8 mouse cellular contexts compared by ENCODE assay signal in the genomic region with DNA sequence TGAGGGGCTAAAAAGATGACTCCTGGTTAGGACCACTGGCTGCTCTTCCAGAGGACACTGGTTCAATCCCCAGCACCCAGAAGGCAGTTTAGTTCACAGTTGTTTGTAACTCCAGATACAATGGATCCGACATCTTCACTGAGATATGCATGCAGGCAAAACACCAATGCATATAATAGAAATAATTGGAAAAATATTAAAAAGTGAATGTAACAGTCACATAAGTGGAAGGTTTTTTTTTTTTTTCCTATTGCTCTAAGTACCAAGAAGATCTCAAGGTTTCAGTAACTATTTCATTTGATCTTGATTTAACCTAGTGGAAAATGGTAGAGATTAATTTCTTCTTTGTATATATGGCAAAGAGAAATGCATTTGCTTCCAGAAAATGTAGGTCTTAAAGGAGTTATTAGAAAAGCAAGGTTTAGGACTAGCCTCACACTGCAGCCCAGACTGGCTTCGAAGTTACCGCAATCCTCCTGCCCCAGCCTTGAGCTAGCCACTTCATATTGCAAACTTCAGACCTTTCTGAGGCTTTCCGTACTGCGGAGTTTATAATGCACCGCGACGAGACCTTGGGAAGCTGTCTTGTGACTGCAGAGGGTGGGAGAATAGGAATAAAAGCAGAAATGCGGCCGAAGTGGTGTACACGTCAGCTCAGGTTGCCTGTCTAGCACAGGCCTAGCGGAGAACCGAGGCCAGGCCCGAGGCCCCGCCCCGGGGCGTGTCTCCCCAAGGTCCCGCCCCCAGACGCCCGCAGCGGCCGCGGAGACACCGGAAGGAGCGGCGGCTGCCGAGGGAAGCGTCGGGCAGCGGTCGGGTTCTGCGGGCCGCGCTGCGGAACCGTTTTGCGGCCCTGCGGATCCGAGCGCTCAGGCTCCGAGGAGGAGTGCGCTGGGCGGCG. TPM values are rescaled to one million over a fixed set of nuclear protein-coding genes. Genes with fewer than 3 reads are reported as not detected.
DNase-seq lines count a peak whose midpoint lies in the region; ATAC-seq lines count a peak whose summit lies in the region.

Gene Usp33 (plus strand): TSS at position 747 of the 901 bp plus-strand sequence.

- DNase-seq in CD4-positive, CD25-positive, alpha-beta regulatory T cell, adult 2 months (ENCODE audit: low read depth, low spot score): peak; percentile 95
- DNase-seq in fibroblast of lung, adult 2 months (ENCODE audit: low read depth): peak; percentile 68
- peak; percentile 96 for DNase-seq in kidney, postnatal 14 days
- DNase-seq in liver, embryonic 13.5 days: peak; percentile 88
- peak; percentile 92 for DNase-seq in neural tube, embryonic 10.5 days (ENCODE audit: extremely low spot score, low spot score)

- 6% methylated on average over 44 of the region's 44 CpGs for WGBS in heart, embryonic 14.5 days
- WGBS in liver, embryonic 13.5 days (ENCODE audit: insufficient replicate concordance): 7% methylated on average over 44 of the region's 44 CpGs
- WGBS in stomach, embryonic 16.5 days: 7% methylated on average over 44 of the region's 44 CpGs

- peak within 1 kb of the TSS; percentile 68 for H3K4me2 ChIP-seq in heart, embryonic 14.5 days (ENCODE audit: low read length)
- H3K4me2 ChIP-seq in liver, embryonic 13.5 days: peak within 1 kb of the TSS; percentile 68
- peak within 1 kb of the TSS; percentile 70 for H3K4me2 ChIP-seq in stomach, embryonic 16.5 days (ENCODE audit: low read depth, low read length)

- H3K4me1 ChIP-seq in brown adipose tissue, adult 24 weeks (ENCODE audit: control insufficient read depth, insufficient read depth, insufficient read length, low read length): peaks cover 5% of the 10 kb centered on the region
- H3K4me1 ChIP-seq in heart, embryonic 14.5 days (ENCODE audit: control insufficient read depth in 2 of 2, insufficient read depth in 2 of 2, low read length in 2 of 2): peaks cover 3 to 17% of the 10 kb centered on the region in 2 experiments; a peak in 3 of 4 replicates
- peaks cover 44% of the 10 kb centered on the region for H3K4me1 ChIP-seq in liver, embryonic 13.5 days (replicated peaks)
- H3K4me1 ChIP-seq in stomach, embryonic 16.5 days (ENCODE audit: control insufficient read depth, insufficient read depth, low read length): peaks cover 18% of the 10 kb centered on the region

- H3K27ac ChIP-seq in brown adipose tissue, adult 24 weeks (replicated peaks; ENCODE audit: low read depth, low read length): peak within 1 kb of the TSS; percentile 67
- H3K27ac ChIP-seq in heart, embryonic 14.5 days (replicated peaks in 1 of 2; ENCODE audit: control insufficient read depth in 1 of 2, insufficient read depth in 1 of 2, low read depth in 2 of 2, low read length in 2 of 2): peak within 1 kb of the TSS; percentile 26 to 80
- H3K27ac ChIP-seq in liver, embryonic 13.5 days: peak within 1 kb of the TSS; percentile 89
- H3K27ac ChIP-seq in stomach, embryonic 16.5 days (ENCODE audit: low read length): peak within 1 kb of the TSS; percentile 74

- no peaks in the 10 kb centered on the region for H3K27me3 ChIP-seq in heart, embryonic 14.5 days (ENCODE audit: control insufficient read depth, insufficient read depth, low read length)
- no peaks in the 10 kb centered on the region for H3K27me3 ChIP-seq in liver, embryonic 13.5 days
- H3K27me3 ChIP-seq in stomach, embryonic 16.5 days (ENCODE audit: control insufficient read depth, insufficient read depth, low read length): no peaks in the 10 kb centered on the region

- peak within 1 kb of the TSS; percentile 94 for H3K9ac ChIP-seq in heart, embryonic 14.5 days (ENCODE audit: low read length)
- peak within 1 kb of the TSS; percentile 90 for H3K9ac ChIP-seq in liver, embryonic 13.5 days
- H3K9ac ChIP-seq in stomach, embryonic 16.5 days (ENCODE audit: low read length): peak within 1 kb of the TSS; percentile 93

- ATAC-seq in heart, embryonic 14.5 days (ENCODE audit: insufficient number of reproducible peaks, insufficient read depth, low FRiP score, low read depth): peak; percentile 94
- peak; percentile 96 for ATAC-seq in liver, embryonic 13.5 days (ENCODE audit: low read depth)
- ATAC-seq in stomach, embryonic 16.5 days (ENCODE audit: insufficient read depth, low FRiP score): peak; percentile 98

- H3K36me3 ChIP-seq in heart, embryonic 14.5 days (ENCODE audit: control insufficient read depth, insufficient read depth, low read length): no peaks in the 10 kb centered on the region; the same call in 1 of the 2 replicates
- peaks cover 7% of the 10 kb centered on the region; the same call in 1 of the 2 replicates for H3K36me3 ChIP-seq in liver, embryonic 13.5 days
- H3K36me3 ChIP-seq in stomach, embryonic 16.5 days (ENCODE audit: control insufficient read depth, insufficient read depth, low read length): no peaks in the 10 kb centered on the region

- H3K9me3 ChIP-seq in heart, embryonic 14.5 days (ENCODE audit: control insufficient read depth, low read length): no peaks in the 10 kb centered on the region
- no peaks in the 10 kb centered on the region for H3K9me3 ChIP-seq in liver, embryonic 13.5 days (replicated peaks)
- H3K9me3 ChIP-seq in stomach, embryonic 16.5 days (replicated peaks; ENCODE audit: control insufficient read depth, low read length): no peaks in the 10 kb centered on the region

- H3K4me3 ChIP-seq in brown adipose tissue, adult 24 weeks (ENCODE audit: insufficient read depth, low read depth, low read length): peak within 1 kb of the TSS; percentile 94
- H3K4me3 ChIP-seq in heart, embryonic 14.5 days (ENCODE audit: control insufficient read depth in 1 of 2, insufficient read depth in 1 of 2, low read depth in 1 of 2, low read length in 2 of 2): peak within 1 kb of the TSS; percentile 71 to 90
- peak within 1 kb of the TSS; percentile 84 for H3K4me3 ChIP-seq in liver, embryonic 13.5 days (replicated peaks)
- peak within 1 kb of the TSS; percentile 81 for H3K4me3 ChIP-seq in stomach, embryonic 16.5 days (replicated peaks; ENCODE audit: low read length)

RNA-seq across cellular contexts. Expression of gene Usp33, which starts in this region (rescaled TPM):
- 21.6 and 24.1 TPM in 2 replicates for polyA plus RNA-seq in brown adipose tissue, adult 24 weeks (2012; ENCODE audit: insufficient read depth, insufficient read length, missing spikeins)
- polyA plus RNA-seq in heart, embryonic 14.5 days (2014; fragmentation: Nextera tagmentation; extraction: Ambion mirVana): 29.9 and 33.0 TPM in 2 replicates
- polyA plus RNA-seq in liver, embryonic 13.5 days (2015; fragmentation: Nextera tagmentation; extraction: Ambion mirVana): 19.5 and 28.1 TPM in 2 replicates
- polyA plus RNA-seq in stomach, embryonic 16.5 days (2015; fragmentation: Nextera tagmentation; extraction: Ambion mirVana): 44.3 and 45.8 TPM in 2 replicates

Comparison
In these comparisons a context has a peak if more than half of its experiments do, and no peak if none do; other contexts are left out.
1. Peak in every context shown above with its lines: DNase-seq, ATAC-seq, H3K4me3 ChIP-seq and H3K27ac ChIP-seq.